Mouse (Mus musculus) heart, embryonic 12.5 days (tissue): Measurements from ENCODE around the gene Tmem51. TPM values are rescaled to one million over a fixed set of nuclear protein-coding genes. Genes with fewer than 3 reads are reported as not detected.
A peak's percentile ranks its signal among the peaks of the same experiment; 100 is the strongest.

ENCODE experiments used
- ATAC-seq: fragments of 200-750 bp; cut with Nextera tagmentation; 2 replicates; pipeline ENCODE4 v1.8.0; 2017; ENCODE audit warnings: moderate TSS enrichment, moderate library complexity; ENCODE audit not compliant: insufficient number of reproducible peaks, low FRiP score
- H3K27ac ChIP-seq: fragments of 300-500 bp; sonication (generic); 2 replicates; pipeline ENCODE4 v1.5.1; 2016; ENCODE audit warnings: mild to moderate bottlenecking, moderate library complexity; ENCODE audit not compliant: poor library complexity, severe bottlenecking
- H3K27me3 ChIP-seq: fragments of 300-500 bp; sonication (generic); replicated peaks from 2 replicates; pipeline ENCODE4 v1.6.1; 2016; ENCODE audit warnings: mild to moderate bottlenecking, moderate library complexity
- H3K36me3 ChIP-seq: fragments of 300-500 bp; sonication (generic); 2 replicates; pipeline ENCODE4 v1.6.1; 2016; ENCODE audit warnings: mild to moderate bottlenecking, moderate library complexity
- H3K4me1 ChIP-seq: fragments of 300-500 bp; sonication (generic); replicated peaks from 2 replicates; pipeline ENCODE4 v1.6.1; 2016; ENCODE audit warnings: mild to moderate bottlenecking
- H3K4me2 ChIP-seq: fragments of 300-500 bp; sonication (generic); 2 replicates; pipeline ENCODE4 v1.6.1; 2016; ENCODE audit warnings: mild to moderate bottlenecking, moderate library complexity
- H3K4me3 ChIP-seq: fragments of 300-500 bp; sonication (generic); 2 replicates; pipeline ENCODE4 v1.5.1; 2016; ENCODE audit warnings: mild to moderate bottlenecking
- H3K9ac ChIP-seq: fragments of 300-500 bp; sonication (generic); 2 replicates; pipeline ENCODE4 v1.6.1; 2016; ENCODE audit warnings: mild to moderate bottlenecking, moderate library complexity
- H3K9me3 ChIP-seq: fragments of 300-500 bp; sonication (generic); replicated peaks from 2 replicates; pipeline ENCODE4 v1.6.1; 2016; ENCODE audit warnings: mild to moderate bottlenecking, moderate library complexity
- WGBS: fragments of 180-500 bp; shearing (Covaris S2); methylation state at CpG from one replicate; pipeline ENCODE4 v1.1.7; 2016; 5-methylcytosine and 5-hydroxymethylcytosine counted together
- polyA plus RNA-seq: library from polyadenylated mRNA; unstranded; fragments of >200 nt; fragmentation: Nextera tagmentation; extraction: Ambion mirVana; gene quantifications from 2 replicates; pipeline ENCODE4 v1.2.1, GENCODE M21; 2016

The Tmem51 gene
- polyA plus RNA-seq, 1 experiment from 2014 or later: 28.3 TPM

GRCm38 (mm10) chr4:142095513-142096241 lies 11.6 kb upstream of the Tmem51 start:
- Histone ChIP-seq H3K27ac (no peak overlapping the region), H3K4me1 (peaks cover 32% of the 10 kb centered on the region), H3K27me3 (0 out of 2 replicates have a peak, but pooled peaks cover 3% of the 10 kb centered on the region), H3K9me3 (no peaks in the 10 kb centered on the region), H3K4me2 (no peak overlapping the region), H3K36me3 (no peaks in the 10 kb centered on the region), H3K4me3 (no peak overlapping the region), H3K9ac (no peak overlapping the region)
- no peak for ATAC-seq
- 62% methylated on average over 15 of the region's 15 CpGs for WGBS

DNA sequence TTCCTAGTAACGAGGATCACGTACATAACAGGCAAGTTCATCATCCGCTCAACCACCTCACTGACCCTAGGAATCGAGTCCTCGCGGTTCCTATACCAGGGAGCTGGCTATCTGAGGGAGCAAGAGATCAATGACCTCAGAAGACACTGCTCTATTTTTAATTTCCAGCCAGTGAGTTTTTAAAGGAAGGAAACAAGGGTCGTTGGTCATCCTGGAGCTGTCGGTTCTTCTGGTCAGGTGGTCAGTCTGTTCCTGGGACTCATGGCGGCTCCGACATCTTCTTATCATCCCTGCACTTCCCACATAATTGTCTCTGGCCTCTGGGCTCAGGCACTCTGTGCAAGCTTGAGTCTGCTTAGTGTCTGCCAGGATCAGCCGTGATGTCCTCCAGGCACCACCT lies 10.3 kb upstream of the Tmem51 start:
- Histone ChIP-seq H3K27ac (no peak overlapping the region), H3K36me3 (no peaks in the 10 kb centered on the region), H3K4me1 (peaks cover 32% of the 10 kb centered on the region), H3K4me2 (no peak overlapping the region), H3K9me3 (no peaks in the 10 kb centered on the region), H3K9ac (no peak overlapping the region), H3K27me3 (peaks cover 8% of the 10 kb centered on the region), H3K4me3 (no peak overlapping the region)
- ATAC-seq: no peak
- 44% methylated on average over 11 of the region's 11 CpGs for WGBS

DNA sequence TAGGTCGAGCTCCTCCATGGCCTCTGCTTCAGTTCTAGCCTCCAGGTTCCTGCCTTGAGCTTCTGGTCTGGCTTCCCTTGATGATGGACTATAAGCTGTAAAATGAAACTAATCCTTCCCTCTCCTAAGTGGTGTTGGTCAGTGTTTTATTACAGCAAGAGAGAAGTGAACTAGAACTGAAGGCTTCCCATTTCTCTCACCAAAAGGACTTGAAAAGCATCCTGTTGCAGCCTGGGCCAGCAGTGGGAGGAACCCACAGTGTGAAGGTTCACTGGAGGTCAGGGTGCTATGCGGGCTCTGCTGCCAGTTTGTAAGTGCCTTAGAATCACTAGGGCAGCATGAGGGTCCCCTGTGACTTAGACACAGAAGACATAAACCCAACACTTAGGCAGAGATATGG lies 7.0 kb upstream of the Tmem51 start:
- H3K4me3 ChIP-seq: no peak overlapping the region
- H3K36me3 ChIP-seq: no peaks in the 10 kb centered on the region
- peaks cover 16% of the 10 kb centered on the region for H3K4me1 ChIP-seq
- ATAC-seq: no peak
- 52% methylated on average over 2 of the region's 2 CpGs for WGBS
- H3K27ac ChIP-seq: no peak overlapping the region
- H3K9me3 ChIP-seq: no peaks in the 10 kb centered on the region
- no peak overlapping the region for H3K4me2 ChIP-seq
- peaks cover 9% of the 10 kb centered on the region for H3K27me3 ChIP-seq
- no peak overlapping the region for H3K9ac ChIP-seq

- no peaks in the 10 kb centered on the region for H3K9me3 ChIP-seq
- peaks cover 13% of the 10 kb centered on the region for H3K27me3 ChIP-seq
- 76% methylated on average over 6 of the region's 6 CpGs for WGBS
- H3K36me3 ChIP-seq: no peaks in the 10 kb centered on the region
- H3K27ac ChIP-seq: no peak overlapping the region
- H3K4me2 ChIP-seq: no peak overlapping the region
- H3K9ac ChIP-seq: no peak overlapping the region
- no peak overlapping the region for H3K4me3 ChIP-seq
- peaks cover 15% of the 10 kb centered on the region for H3K4me1 ChIP-seq
- no peak for ATAC-seq
Measured at GRCm38 (mm10) chr4:142089966-142090365, 5.9 kb upstream of the Tmem51 start.

DNA sequence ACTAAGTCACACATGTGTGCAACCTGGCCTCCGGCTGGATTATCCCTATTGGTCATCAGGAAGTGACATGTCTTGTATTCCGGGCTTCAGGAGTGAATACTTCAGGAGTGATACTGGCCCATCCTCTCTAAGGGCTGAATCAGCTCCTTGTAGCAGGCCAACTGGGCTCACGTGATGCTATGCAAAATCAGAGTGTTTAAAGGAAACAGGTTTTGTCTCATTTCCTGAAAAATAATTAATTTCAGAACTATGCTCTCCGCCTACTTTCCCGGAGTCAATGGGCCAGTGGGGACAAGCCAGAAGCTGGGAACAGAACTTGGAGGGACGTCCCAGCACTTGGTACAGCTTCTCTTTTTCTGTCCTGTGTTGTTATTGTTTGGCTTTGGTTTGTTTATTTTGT lies 4.7 kb upstream of the Tmem51 start:
- Histone ChIP-seq H3K9me3 (no peaks in the 10 kb centered on the region), H3K4me3 (no peak overlapping the region), H3K4me1 (peaks cover 8% of the 10 kb centered on the region; the same call in 1 of the 2 replicates), H3K27ac (no peak overlapping the region), H3K27me3 (peaks cover 13% of the 10 kb centered on the region), H3K36me3 (no peaks in the 10 kb centered on the region), H3K9ac (no peak overlapping the region), H3K4me2 (no peak overlapping the region)
- ATAC-seq: no peak
- WGBS: 69% methylated on average over 6 of the region's 6 CpGs

GRCm38 (mm10) chr4:142088409-142088808 lies 4.3 kb upstream of the Tmem51 start:
- ATAC-seq: no peak
- no peak overlapping the region for H3K9ac ChIP-seq

DNA sequence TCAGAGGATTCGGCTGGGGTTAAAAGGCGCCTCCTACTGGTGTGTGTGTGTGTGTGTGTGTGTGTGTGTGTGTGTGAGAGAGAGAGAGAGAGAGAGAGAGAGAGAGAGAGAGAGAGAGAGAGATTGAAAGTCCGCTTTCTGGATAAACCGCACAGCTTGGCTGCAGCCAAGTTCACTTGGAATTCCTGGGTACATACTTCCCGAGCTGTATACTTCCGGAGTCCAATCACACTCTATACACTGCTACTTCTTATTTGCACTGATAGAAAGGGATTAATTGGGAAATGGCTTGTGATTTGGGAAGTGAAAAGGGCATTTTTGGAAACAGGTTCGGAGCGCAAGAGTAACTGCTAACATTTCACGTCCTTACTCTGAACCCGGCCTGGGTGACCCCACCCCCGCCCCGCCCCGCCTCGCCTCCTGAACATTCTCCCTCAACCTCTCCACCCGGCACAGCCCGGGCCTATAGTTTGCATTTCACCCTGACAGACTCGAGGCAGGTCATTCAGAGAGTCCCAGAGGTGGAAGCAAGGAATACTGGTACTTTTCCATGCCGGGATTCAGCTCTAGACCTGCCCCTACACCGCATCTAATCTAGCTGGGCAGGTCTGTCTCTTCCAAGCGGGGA lies 946 bp upstream of the Tmem51 start:
- peak overlapping the region; percentile 75 for H3K4me2 ChIP-seq
- H3K4me3 ChIP-seq: peak overlapping the region; percentile 68
- H3K36me3 ChIP-seq: no peaks in the 10 kb centered on the region
- peaks cover 40% of the 10 kb centered on the region for H3K4me1 ChIP-seq
- H3K27ac ChIP-seq: peak overlapping the region; percentile 81
- ATAC-seq: no peak
- WGBS: 4% methylated on average over 20 of the region's 20 CpGs
- no peaks in the 10 kb centered on the region for H3K9me3 ChIP-seq
- H3K9ac ChIP-seq: peak overlapping the region; percentile 83
- peaks cover 11% of the 10 kb centered on the region for H3K27me3 ChIP-seq

More at GRCm38 (mm10) chr4:142088409-142088808, 4.3 kb upstream of the Tmem51 start:
- no peaks in the 10 kb centered on the region for H3K36me3 ChIP-seq
- H3K4me3 ChIP-seq: no peak overlapping the region
- H3K4me1 ChIP-seq: peaks cover 8% of the 10 kb centered on the region
- H3K9me3 ChIP-seq: no peaks in the 10 kb centered on the region
- no peak overlapping the region for H3K27ac ChIP-seq
- H3K27me3 ChIP-seq: peaks cover 13% of the 10 kb centered on the region
- WGBS: 58% methylated on average over 4 of the region's 4 CpGs
- H3K4me2 ChIP-seq: no peak overlapping the region

DNA sequence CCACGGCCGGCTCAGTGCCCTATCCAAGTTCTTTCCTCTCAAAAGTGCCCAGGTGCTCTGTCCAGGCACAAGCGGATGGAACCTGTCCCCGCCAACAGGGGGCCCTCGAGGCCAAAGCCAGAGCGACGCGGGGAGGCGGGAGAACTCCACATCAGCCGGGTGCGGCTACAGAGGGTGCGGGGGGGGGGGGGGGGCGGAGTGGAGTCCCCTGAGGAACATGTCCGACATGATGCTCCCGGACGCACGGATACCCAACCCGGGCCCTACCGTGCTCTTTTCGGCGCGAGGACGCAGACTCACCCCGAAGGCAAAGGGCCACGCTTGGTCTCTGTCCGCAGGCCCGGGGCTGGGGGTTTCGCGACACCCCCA lies 358 bp downstream of the Tmem51 start:
- Histone ChIP-seq H3K36me3 (no peaks in the 10 kb centered on the region), H3K4me2 (peak overlapping the region; percentile 75), H3K9ac (peak overlapping the region; percentile 83), H3K4me3 (peak overlapping the region; percentile 68), H3K9me3 (no peaks in the 10 kb centered on the region), H3K27me3 (0 out of 2 replicates have a peak, but pooled peaks cover 8% of the 10 kb centered on the region), H3K4me1 (peaks cover 47% of the 10 kb centered on the region), H3K27ac (peak overlapping the region; percentile 81)
- WGBS: 0% methylated on average over 24 of the region's 29 CpGs
- peak; percentile 71 for ATAC-seq

DNA sequence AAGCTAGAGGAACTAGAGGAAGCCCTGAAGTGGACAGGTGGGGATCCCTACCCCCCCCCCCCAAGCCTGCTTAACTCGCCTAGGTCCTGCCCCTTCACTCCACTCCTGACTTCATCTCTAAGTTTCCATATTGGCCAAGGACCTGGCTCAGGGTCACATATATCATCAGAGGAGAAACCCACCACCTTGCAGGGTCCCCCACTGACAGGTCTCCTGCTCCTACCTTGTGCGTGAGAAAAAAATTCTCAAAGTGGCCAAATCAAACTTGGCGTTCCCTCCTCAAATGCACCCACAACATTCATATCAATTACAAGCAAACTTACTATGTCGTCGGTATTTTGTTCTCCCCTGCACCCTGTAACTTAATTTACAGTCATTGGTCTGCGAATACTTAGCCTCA lies 911 bp downstream of the Tmem51 start:
- 49% methylated on average over 6 of the region's 6 CpGs for WGBS
- ATAC-seq: no peak
- H3K4me1 ChIP-seq: peaks cover 48% of the 10 kb centered on the region
- no peaks in the 10 kb centered on the region for H3K36me3 ChIP-seq
- no peaks in the 10 kb centered on the region for H3K9me3 ChIP-seq
- peak overlapping the region; percentile 68 for H3K4me3 ChIP-seq
- H3K27me3 ChIP-seq: 0 out of 2 replicates have a peak, but pooled peaks cover 8% of the 10 kb centered on the region
- H3K4me2 ChIP-seq: peak overlapping the region; percentile 75
- 0 out of 2 replicates have a peak overlapping the region, but pooled peaks have one; percentile 81 for H3K27ac ChIP-seq
- H3K9ac ChIP-seq: peak overlapping the region; percentile 83

DNA sequence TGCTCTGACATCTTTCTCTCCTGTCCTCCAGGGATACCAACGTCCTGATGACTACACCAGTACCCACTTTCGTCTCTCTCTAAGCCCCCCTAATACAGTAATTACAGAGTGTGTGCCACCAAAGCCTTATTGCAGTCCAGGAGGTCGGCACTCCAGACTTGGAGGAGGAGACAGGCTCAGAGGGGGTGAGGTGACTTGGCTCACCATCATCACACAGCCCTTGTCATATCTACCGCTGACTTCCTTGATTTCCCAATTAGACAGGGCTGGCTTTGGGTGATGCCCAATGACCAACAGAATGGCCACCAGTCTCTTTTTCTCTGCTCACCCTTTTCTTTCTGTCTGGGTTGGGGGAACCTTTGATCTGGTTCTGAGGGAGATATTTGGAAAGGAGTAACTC lies 1.4 kb downstream of the Tmem51 start:
- no peaks in the 10 kb centered on the region for H3K9me3 ChIP-seq
- no peak overlapping the region for H3K27ac ChIP-seq
- no peaks in the 10 kb centered on the region for H3K36me3 ChIP-seq
- 0 out of 2 replicates have a peak, but pooled peaks cover 8% of the 10 kb centered on the region for H3K27me3 ChIP-seq
- WGBS: 72% methylated on average over 4 of the region's 4 CpGs
- H3K4me1 ChIP-seq: peaks cover 53% of the 10 kb centered on the region
- H3K4me2 ChIP-seq: peak overlapping the region; percentile 75
- no peak overlapping the region for H3K4me3 ChIP-seq
- ATAC-seq: no peak
- H3K9ac ChIP-seq: no peak overlapping the region

GRCm38 (mm10) chr4:142081631-142082283 lies 2.3 kb downstream of the Tmem51 start:
- H3K4me3 ChIP-seq: no peak overlapping the region
- ATAC-seq: no peak
- 49% methylated on average over 13 of the region's 13 CpGs for WGBS
- 0 out of 2 replicates have a peak overlapping the region, but pooled peaks have one; percentile 20 for H3K4me2 ChIP-seq
- H3K4me1 ChIP-seq: peaks cover 62% of the 10 kb centered on the region
- no peaks in the 10 kb centered on the region for H3K9me3 ChIP-seq
- H3K9ac ChIP-seq: peak overlapping the region; percentile 21
- H3K27ac ChIP-seq: peak overlapping the region; percentile 4; the same call in 1 of the 2 replicates
- no peaks in the 10 kb centered on the region for H3K36me3 ChIP-seq
- 0 out of 2 replicates have a peak, but pooled peaks cover 8% of the 10 kb centered on the region for H3K27me3 ChIP-seq
